Mouse (Mus musculus): ENCODE measurements around the gene Tlr13. TPM values are rescaled to one million over a fixed set of nuclear protein-coding genes. Genes with fewer than 3 reads are reported as not detected.
A peak's percentile ranks its signal among the peaks of the same experiment; 100 is the strongest.

The Tlr13 gene
- polyA plus RNA-seq, 2 experiments: 0.51 to 1.4 TPM

DNA sequence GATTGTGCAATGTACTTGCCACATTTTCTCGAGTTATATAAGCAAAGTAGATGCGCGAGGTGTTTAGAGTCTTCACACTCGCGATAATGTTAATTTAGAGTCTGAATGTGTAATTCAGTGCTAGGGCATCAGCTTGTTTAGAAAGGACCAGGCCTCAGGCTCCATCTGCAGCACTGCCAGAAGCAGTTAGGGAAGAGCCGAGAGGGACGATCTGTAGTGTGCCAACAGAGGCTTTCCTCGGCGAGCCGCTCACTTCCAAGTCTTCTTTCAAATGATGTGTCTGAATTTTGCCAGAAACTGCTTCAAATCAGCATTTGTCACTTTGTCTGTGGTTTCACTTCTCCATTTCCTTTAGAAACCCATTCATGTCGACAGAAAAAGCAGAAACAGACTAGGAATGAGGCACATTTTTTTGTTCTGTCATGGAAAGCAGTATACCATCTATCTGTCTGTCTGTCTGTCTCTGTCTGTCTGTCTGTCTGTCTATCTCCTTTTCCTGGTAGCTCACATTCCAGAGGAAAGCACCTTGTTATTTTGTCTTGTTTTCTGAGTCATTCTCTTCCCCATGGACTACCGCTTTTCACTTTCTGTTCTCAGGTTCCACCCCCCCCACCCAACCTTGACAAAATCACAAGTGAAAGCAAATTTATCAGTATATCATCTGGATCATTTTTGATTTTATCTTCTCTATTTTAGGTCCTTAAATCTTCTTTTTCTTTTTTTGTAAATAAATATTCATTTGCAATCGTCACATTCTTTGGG lies 3.5 kb upstream of the Tlr13 start:
- Histone ChIP-seq H3K9me3 (ENCODE audit: control insufficient read depth, low read length) (no peaks in the 10 kb centered on the region), H3K27me3 (ENCODE audit: control insufficient read depth, insufficient read depth, low read length) (no peaks in the 10 kb centered on the region), H3K9ac (replicated peaks) (no peak overlapping the region), H3K4me2 (ENCODE audit: low read depth) (no peak overlapping the region), H3K4me1 (replicated peaks; ENCODE audit: control insufficient read depth in 2 of 2, insufficient read depth in 2 of 2, low read length in 1 of 2) (peaks cover 0 to 2% of the 10 kb centered on the region in 2 experiments; a peak in 1 of 4 replicates), H3K4me3 (ENCODE audit: insufficient read depth in 1 of 2, low read depth in 2 of 2, low read length in 2 of 2) (no peak overlapping the region), H3K27ac (no peak overlapping the region), H3K36me3 (replicated peaks; ENCODE audit: control insufficient read depth, insufficient read depth, low read depth) (no peaks in the 10 kb centered on the region)
- no peak for ATAC-seq (ENCODE audit: insufficient read depth)
- TF ChIP-seq EP300 (IDR thresholded peaks at IDR 0.05; ENCODE audit: low read depth) (no peak), CTCF (IDR thresholded peaks at IDR 0.05; ENCODE audit: low read depth) (no peak)
- WGBS (ENCODE audit: insufficient replicate concordance): 48% methylated on average over 13 of the region's 13 CpGs
- DNase-seq (ENCODE audit: low read depth in 3 of 3, low spot score in 3 of 3): no peak

GRCm38 (mm10) chrX:106148185-106148584 lies 5.2 kb downstream of the Tlr13 start:
- 72% methylated on average over 1 of the region's 1 CpGs for WGBS (ENCODE audit: insufficient replicate concordance)
- H3K9me3 ChIP-seq (ENCODE audit: control insufficient read depth, low read length): no peaks in the 10 kb centered on the region
- H3K4me3 ChIP-seq (ENCODE audit: insufficient read depth in 1 of 2, low read depth in 2 of 2, low read length in 2 of 2): no peak overlapping the region
- H3K4me1 ChIP-seq (replicated peaks; ENCODE audit: control insufficient read depth in 2 of 2, insufficient read depth in 2 of 2, low read length in 1 of 2): peaks cover 0 to 9% of the 10 kb centered on the region in 2 experiments; a peak in 2 of 4 replicates
- H3K4me2 ChIP-seq (ENCODE audit: low read depth): no peak overlapping the region
- no peak for TF ChIP-seq CTCF (IDR thresholded peaks at IDR 0.05; ENCODE audit: low read depth)
- TF ChIP-seq EP300 (IDR thresholded peaks at IDR 0.05; ENCODE audit: low read depth): no peak
- H3K36me3 ChIP-seq (replicated peaks; ENCODE audit: control insufficient read depth, insufficient read depth, low read depth): no peaks in the 10 kb centered on the region
- no peak overlapping the region for H3K27ac ChIP-seq
- no peak overlapping the region for H3K9ac ChIP-seq (replicated peaks)
- no peak for DNase-seq (ENCODE audit: low read depth in 3 of 3, low spot score in 3 of 3)
- no peak for ATAC-seq (ENCODE audit: insufficient read depth)
- no peaks in the 10 kb centered on the region for H3K27me3 ChIP-seq (ENCODE audit: control insufficient read depth, insufficient read depth, low read length)

DNA sequence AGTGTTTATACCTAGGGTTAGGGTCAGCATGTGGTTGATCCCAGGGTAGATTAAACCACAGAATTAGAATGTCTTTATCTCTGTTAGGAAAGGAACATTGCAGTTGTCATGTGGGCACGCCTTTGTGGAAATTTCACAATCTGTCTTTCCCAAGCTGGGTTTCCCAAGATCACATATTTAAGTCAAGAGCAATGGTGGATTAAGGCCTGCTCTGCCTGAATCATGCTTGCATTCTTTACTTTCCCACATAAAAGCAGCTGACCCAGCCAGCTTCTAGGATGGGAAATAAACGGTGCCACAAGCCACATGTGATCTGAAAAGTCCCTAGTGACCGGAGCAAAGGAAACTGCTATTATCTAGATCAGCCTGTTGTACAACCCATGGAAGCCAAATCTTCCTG lies 6.5 kb downstream of the Tlr13 start:
- no peak overlapping the region for H3K4me2 ChIP-seq (ENCODE audit: low read depth)
- DNase-seq (ENCODE audit: low read depth in 3 of 3, low spot score in 3 of 3): no peak
- no peaks in the 10 kb centered on the region for H3K9me3 ChIP-seq (ENCODE audit: control insufficient read depth, low read length)
- H3K36me3 ChIP-seq (replicated peaks; ENCODE audit: control insufficient read depth, insufficient read depth, low read depth): no peaks in the 10 kb centered on the region
- WGBS (ENCODE audit: insufficient replicate concordance): 65% methylated on average over 3 of the region's 3 CpGs
- no peak overlapping the region for H3K27ac ChIP-seq
- no peak for TF ChIP-seq EP300 (IDR thresholded peaks at IDR 0.05; ENCODE audit: low read depth)
- TF ChIP-seq CTCF (IDR thresholded peaks at IDR 0.05; ENCODE audit: low read depth): no peak
- no peaks in the 10 kb centered on the region for H3K27me3 ChIP-seq (ENCODE audit: control insufficient read depth, insufficient read depth, low read length)
- no peak for ATAC-seq (ENCODE audit: insufficient read depth)
- no peak overlapping the region for H3K9ac ChIP-seq (replicated peaks)
- no peak overlapping the region for H3K4me3 ChIP-seq (ENCODE audit: insufficient read depth in 1 of 2, low read depth in 2 of 2, low read length in 2 of 2)
- peaks cover 0 to 11% of the 10 kb centered on the region in 2 experiments; a peak in 2 of 4 replicates for H3K4me1 ChIP-seq (replicated peaks; ENCODE audit: control insufficient read depth in 2 of 2, insufficient read depth in 2 of 2, low read length in 1 of 2)

GRCm38 (mm10) chrX:106154180-106154586 lies 11.2 kb downstream of the Tlr13 start:
- ATAC-seq (ENCODE audit: insufficient read depth): peak; percentile 94
- TF ChIP-seq EP300 (IDR thresholded peaks at IDR 0.05; ENCODE audit: low read depth): peak; percentile 69
- no peak for TF ChIP-seq CTCF (IDR thresholded peaks at IDR 0.05; ENCODE audit: low read depth)
- Histone ChIP-seq H3K4me1 (replicated peaks; ENCODE audit: control insufficient read depth in 2 of 2, insufficient read depth in 2 of 2, low read length in 1 of 2) (peaks cover 0 to 19% of the 10 kb centered on the region in 2 experiments; a peak in 2 of 4 replicates), H3K9me3 (ENCODE audit: control insufficient read depth, low read length) (no peaks in the 10 kb centered on the region), H3K4me3 (ENCODE audit: insufficient read depth in 1 of 2, low read depth in 2 of 2, low read length in 2 of 2) (no peak overlapping the region), H3K36me3 (replicated peaks; ENCODE audit: control insufficient read depth, insufficient read depth, low read depth) (no peaks in the 10 kb centered on the region), H3K4me2 (ENCODE audit: low read depth) (no peak overlapping the region), H3K27ac (no peak overlapping the region; the same call in 1 of the 2 replicates), H3K27me3 (ENCODE audit: control insufficient read depth, insufficient read depth, low read length) (no peaks in the 10 kb centered on the region), H3K9ac (replicated peaks) (no peak overlapping the region)
- peak in 2 of 3 experiments; percentile 26 to 42 for DNase-seq (ENCODE audit: low read depth in 3 of 3, low spot score in 3 of 3)

GRCm38 (mm10) chrX:106155892-106156291 lies 12.9 kb downstream of the Tlr13 start:
- H3K27ac ChIP-seq: no peak overlapping the region
- H3K27me3 ChIP-seq (ENCODE audit: control insufficient read depth, insufficient read depth, low read length): no peaks in the 10 kb centered on the region
- TF ChIP-seq CTCF (IDR thresholded peaks at IDR 0.05; ENCODE audit: low read depth) (no peak), EP300 (IDR thresholded peaks at IDR 0.05; ENCODE audit: low read depth) (no peak)
- H3K36me3 ChIP-seq (replicated peaks; ENCODE audit: control insufficient read depth, insufficient read depth, low read depth): no peaks in the 10 kb centered on the region
- H3K4me2 ChIP-seq (ENCODE audit: low read depth): no peak overlapping the region
- no peaks in the 10 kb centered on the region for H3K9me3 ChIP-seq (ENCODE audit: control insufficient read depth, low read length)
- 25% methylated on average over 4 of the region's 4 CpGs for WGBS (ENCODE audit: insufficient replicate concordance)
- no peak overlapping the region for H3K4me3 ChIP-seq (ENCODE audit: insufficient read depth in 1 of 2, low read depth in 2 of 2, low read length in 2 of 2)
- H3K4me1 ChIP-seq (replicated peaks; ENCODE audit: control insufficient read depth in 2 of 2, insufficient read depth in 2 of 2, low read length in 1 of 2): peaks cover 0 to 12% of the 10 kb centered on the region in 2 experiments; a peak in 2 of 4 replicates
- no peak overlapping the region for H3K9ac ChIP-seq (replicated peaks)
- ATAC-seq (ENCODE audit: insufficient read depth): no peak
- no peak for DNase-seq (ENCODE audit: low read depth in 3 of 3, low spot score in 3 of 3)
